Mouse (Mus musculus) layer of hippocampus, adult 18-20 months (tissue): ENCODE measurements at regions not wholly inside any gene's neighbourhood (a gene's known extent, or its start where the extent isn't known, plus 50 kb on each side); places are given as distances from the start of the nearest gene placed in this dataset.
"Not testable (repeated sequence)": the region's sequence is repeated elsewhere in the genome, so short reads cannot be mapped to it uniquely, and the experiment has no call there.

ENCODE experiments used
- DNase-seq, 2 experiments: peaks; one replicate each; pipeline ENCODE4 v3.0.0; 2022; ENCODE audit warnings: low spot score in 2 of 2

GRCm38 (mm10) chr4:3497392-3497791 is 312.2 kb upstream of the Vmn1r3 start:
- DNase-seq, result not testable (repeated sequence)

- DNase-seq, result not testable (repeated sequence)
Measured at GRCm38 (mm10) chr4:3495987-3496386, 310.8 kb upstream of the Vmn1r3 start.

- DNase-seq, result not testable (repeated sequence)
Measured at GRCm38 (mm10) chr4:3494123-3494681, 309.0 kb upstream of the Vmn1r3 start.

GRCm38 (mm10) chr4:3490901-3491300 is 305.7 kb upstream of the Vmn1r3 start:
- DNase-seq, result not testable (repeated sequence)

- DNase-seq, result no peak
Measured at GRCm38 (mm10) chr4:3482092-3482491, 296.9 kb upstream of the Vmn1r3 start.

- no peak for DNase-seq
Measured at GRCm38 (mm10) chr4:3456773-3457172, 271.6 kb upstream of the Vmn1r3 start.

GRCm38 (mm10) chr4:3437380-3437779 is 252.2 kb upstream of the Vmn1r3 start:
- not testable (repeated sequence) for DNase-seq

- DNase-seq, result no peak
Measured at GRCm38 (mm10) chr4:3427968-3428367, 242.8 kb upstream of the Vmn1r3 start.

- peak in 1 of 2 experiments; percentile 48 for DNase-seq
Measured at GRCm38 (mm10) chr4:3419920-3420499, 234.9 kb upstream of the Vmn1r3 start.

- no peak for DNase-seq
Measured at GRCm38 (mm10) chr4:3416670-3417069, 231.5 kb upstream of the Vmn1r3 start.

- DNase-seq, result not testable (repeated sequence)
Measured at GRCm38 (mm10) chr4:3414442-3415022, 229.4 kb upstream of the Vmn1r3 start.

- no peak for DNase-seq
Measured at GRCm38 (mm10) chr4:3413493-3414441, 228.6 kb upstream of the Vmn1r3 start.

- DNase-seq, result not testable (repeated sequence)
Measured at GRCm38 (mm10) chr4:3412323-3412722, 227.2 kb upstream of the Vmn1r3 start.

GRCm38 (mm10) chr4:3402856-3403255 is 217.7 kb upstream of the Vmn1r3 start:
- DNase-seq, result not testable (repeated sequence)

- DNase-seq, result not testable (repeated sequence)
Measured at GRCm38 (mm10) chr4:3401766-3402165, 216.6 kb upstream of the Vmn1r3 start.

- DNase-seq, result not testable (repeated sequence)
Measured at GRCm38 (mm10) chr4:3391579-3391978, 206.4 kb upstream of the Vmn1r3 start.

- not testable (repeated sequence) for DNase-seq
Measured at GRCm38 (mm10) chr4:3373027-3373763, 188.0 kb upstream of the Vmn1r3 start.

GRCm38 (mm10) chr4:3368021-3368420 is 182.9 kb upstream of the Vmn1r3 start:
- DNase-seq, result not testable (repeated sequence)

GRCm38 (mm10) chr4:3343443-3343842 is 158.3 kb upstream of the Vmn1r3 start:
- not testable (repeated sequence) for DNase-seq

GRCm38 (mm10) chr4:3342696-3343095 is 157.5 kb upstream of the Vmn1r3 start:
- DNase-seq, result not testable (repeated sequence)

- not testable (repeated sequence) for DNase-seq
Measured at GRCm38 (mm10) chr4:3342165-3342564, 157.0 kb upstream of the Vmn1r3 start.
